Mouse (Mus musculus) stomach, embryonic 16.5 days (tissue): ENCODE results near the gene Cpvl. TPM values are rescaled to one million over a fixed set of nuclear protein-coding genes. Genes with fewer than 3 reads are reported as not detected.

Experiments used
- ATAC-seq: fragments of 200-750 bp; cut with Nextera tagmentation; 2 replicates; pipeline ENCODE4 v1.8.0; 2017; ENCODE audit warnings: moderate number of reproducible peaks, moderate TSS enrichment; ENCODE audit not compliant: insufficient read depth, low FRiP score
- H3K27ac ChIP-seq: fragments of 300-500 bp; sonication (generic); 2 replicates; pipeline ENCODE4 v1.5.1; 2014; ENCODE audit warnings: low read length
- H3K27me3 ChIP-seq: fragments of 300-500 bp; sonication (generic); 2 replicates; pipeline ENCODE4 v1.6.1; 2014; ENCODE audit warnings: low read length, control low read depth, mixed read lengths; ENCODE audit not compliant: control insufficient read depth, insufficient read depth
- H3K36me3 ChIP-seq: fragments of 300-500 bp; sonication (generic); 2 replicates; pipeline ENCODE4 v1.6.1; 2014; ENCODE audit warnings: low read length; ENCODE audit not compliant: control insufficient read depth, insufficient read depth
- H3K4me1 ChIP-seq: fragments of 300-500 bp; sonication (generic); 2 replicates; pipeline ENCODE4 v1.6.1; 2014; ENCODE audit warnings: low read length, control low read depth, mixed read lengths; ENCODE audit not compliant: control insufficient read depth, insufficient read depth
- H3K4me2 ChIP-seq: fragments of 300-500 bp; sonication (generic); 2 replicates; pipeline ENCODE4 v1.6.1; 2014; ENCODE audit warnings: low read depth, low read length, mixed read lengths
- H3K4me3 ChIP-seq: fragments of 300-500 bp; sonication (generic); replicated peaks from 2 replicates; pipeline ENCODE4 v1.5.1; 2014; ENCODE audit warnings: mild to moderate bottlenecking, low read length
- H3K9ac ChIP-seq: fragments of 300-500 bp; sonication (generic); 2 replicates; pipeline ENCODE4 v1.6.1; 2014; ENCODE audit warnings: low read length
- H3K9me3 ChIP-seq: fragments of 300-500 bp; sonication (generic); replicated peaks from 2 replicates; pipeline ENCODE4 v1.6.1; 2016; ENCODE audit warnings: low read length, control low read depth; ENCODE audit not compliant: control insufficient read depth
- WGBS: fragments of 180-500 bp; shearing (Covaris S2); extraction: QIAGEN DNeasy Blood & Tissue Kit; methylation state at CpG from one replicate; pipeline ENCODE4 v1.1.7; 2014; 5-methylcytosine and 5-hydroxymethylcytosine counted together
- polyA plus RNA-seq: library from polyadenylated mRNA; unstranded; fragments of >200 nt; fragmentation: Nextera tagmentation; extraction: Ambion mirVana; gene quantifications from 2 replicates; pipeline ENCODE4 v1.2.1, GENCODE M21; 2015

The Cpvl gene
- polyA plus RNA-seq, 1 experiment from 2014 or later: 0.09 TPM

- H3K4me3 ChIP-seq: no peak overlapping the region
- 48% methylated on average over 6 of the region's 6 CpGs for WGBS
- H3K36me3 ChIP-seq: no peaks in the 10 kb centered on the region
- ATAC-seq: no peak
- H3K27me3 ChIP-seq: no peaks in the 10 kb centered on the region; the same call in 1 of the 2 replicates
- no peaks in the 10 kb centered on the region for H3K4me1 ChIP-seq
- H3K9me3 ChIP-seq: no peaks in the 10 kb centered on the region
- H3K9ac ChIP-seq: no peak overlapping the region
- no peak overlapping the region for H3K4me2 ChIP-seq
- no peak overlapping the region for H3K27ac ChIP-seq
Measured at GRCm38 (mm10) chr6:53912112-53912782, 66.2 kb downstream of the Cpvl start.

GRCm38 (mm10) chr6:53909986-53910385 is 68.5 kb downstream of the Cpvl start:
- no peak for ATAC-seq
- H3K27me3 ChIP-seq: no peaks in the 10 kb centered on the region; the same call in 1 of the 2 replicates
- H3K36me3 ChIP-seq: no peaks in the 10 kb centered on the region
- no peak overlapping the region for H3K4me3 ChIP-seq
- no peak overlapping the region for H3K9ac ChIP-seq
- H3K4me1 ChIP-seq: peaks cover 8% of the 10 kb centered on the region
- H3K9me3 ChIP-seq: no peaks in the 10 kb centered on the region
- H3K4me2 ChIP-seq: no peak overlapping the region
- 39% methylated on average over 3 of the region's 3 CpGs for WGBS
- no peak overlapping the region for H3K27ac ChIP-seq

GRCm38 (mm10) chr6:53909446-53909845 is 69.0 kb downstream of the Cpvl start:
- no peak overlapping the region for H3K4me2 ChIP-seq
- no peaks in the 10 kb centered on the region; the same call in 1 of the 2 replicates for H3K27me3 ChIP-seq
- ATAC-seq: no peak
- no peak overlapping the region for H3K27ac ChIP-seq
- H3K4me3 ChIP-seq: no peak overlapping the region
- no peak overlapping the region for H3K9ac ChIP-seq
- H3K36me3 ChIP-seq: no peaks in the 10 kb centered on the region
- peaks cover 12% of the 10 kb centered on the region for H3K4me1 ChIP-seq
- WGBS: 39% methylated on average over 3 of the region's 5 CpGs
- no peaks in the 10 kb centered on the region for H3K9me3 ChIP-seq

- WGBS: 42% methylated on average over 4 of the region's 4 CpGs
- H3K27ac ChIP-seq: no peak overlapping the region
- H3K4me1 ChIP-seq: peaks cover 15% of the 10 kb centered on the region
Measured at GRCm38 (mm10) chr6:53906871-53907270, 71.6 kb downstream of the Cpvl start.

GRCm38 (mm10) chr6:53906051-53906462 is 72.4 kb downstream of the Cpvl start:
- Histone ChIP-seq H3K4me3 (no peak overlapping the region), H3K9me3 (no peaks in the 10 kb centered on the region), H3K27me3 (no peaks in the 10 kb centered on the region), H3K9ac (no peak overlapping the region), H3K4me2 (no peak overlapping the region), H3K36me3 (no peaks in the 10 kb centered on the region), H3K27ac (peak overlapping the region; percentile 22; the same call in 1 of the 2 replicates), H3K4me1 (peaks cover 15% of the 10 kb centered on the region)
- 26% methylated on average over 1 of the region's 1 CpGs for WGBS
- ATAC-seq: no peak

More at GRCm38 (mm10) chr6:53906871-53907270, 71.6 kb downstream of the Cpvl start:
- no peak for ATAC-seq
- no peak overlapping the region for H3K9ac ChIP-seq
- no peak overlapping the region for H3K4me3 ChIP-seq
- H3K4me2 ChIP-seq: no peak overlapping the region
- no peaks in the 10 kb centered on the region for H3K9me3 ChIP-seq
- no peaks in the 10 kb centered on the region for H3K36me3 ChIP-seq
- no peaks in the 10 kb centered on the region for H3K27me3 ChIP-seq

- Histone ChIP-seq H3K4me2 (no peak overlapping the region), H3K36me3 (no peaks in the 10 kb centered on the region), H3K9me3 (no peaks in the 10 kb centered on the region), H3K4me1 (peaks cover 15% of the 10 kb centered on the region), H3K4me3 (no peak overlapping the region), H3K27ac (no peak overlapping the region), H3K9ac (no peak overlapping the region), H3K27me3 (no peaks in the 10 kb centered on the region)
- WGBS: 44% methylated on average over 4 of the region's 4 CpGs
- no peak for ATAC-seq
Measured at GRCm38 (mm10) chr6:53905576-53905975, 72.9 kb downstream of the Cpvl start.

GRCm38 (mm10) chr6:53904703-53905395 is 73.6 kb downstream of the Cpvl start:
- H3K27ac ChIP-seq: peak overlapping the region; percentile 55
- no peaks in the 10 kb centered on the region for H3K36me3 ChIP-seq
- H3K27me3 ChIP-seq: no peaks in the 10 kb centered on the region
- no peak overlapping the region for H3K4me2 ChIP-seq
- no peak overlapping the region for H3K9ac ChIP-seq
- ATAC-seq: no peak
- WGBS: 72% methylated on average over 4 of the region's 4 CpGs
- no peak overlapping the region for H3K4me3 ChIP-seq
- H3K4me1 ChIP-seq: peaks cover 15% of the 10 kb centered on the region
- no peaks in the 10 kb centered on the region for H3K9me3 ChIP-seq

- Histone ChIP-seq H3K9ac (no peak overlapping the region), H3K27ac (peak overlapping the region; percentile 55), H3K4me3 (no peak overlapping the region), H3K36me3 (no peaks in the 10 kb centered on the region), H3K4me2 (no peak overlapping the region), H3K9me3 (no peaks in the 10 kb centered on the region), H3K4me1 (peaks cover 15% of the 10 kb centered on the region), H3K27me3 (no peaks in the 10 kb centered on the region)
- ATAC-seq: peak; percentile 50; the same call in 1 of the 2 replicates
- 43% methylated on average over 3 of the region's 3 CpGs for WGBS
Measured at GRCm38 (mm10) chr6:53904186-53904585, 74.3 kb downstream of the Cpvl start.

- H3K9me3 ChIP-seq: no peaks in the 10 kb centered on the region
- no peak overlapping the region for H3K4me2 ChIP-seq
- WGBS: 62% methylated on average over 8 of the region's 8 CpGs
- no peaks in the 10 kb centered on the region for H3K36me3 ChIP-seq
- no peak overlapping the region for H3K27ac ChIP-seq
- ATAC-seq: no peak
- H3K4me3 ChIP-seq: no peak overlapping the region
- no peak overlapping the region for H3K9ac ChIP-seq
- no peaks in the 10 kb centered on the region for H3K27me3 ChIP-seq
- H3K4me1 ChIP-seq: peaks cover 15% of the 10 kb centered on the region
Measured at GRCm38 (mm10) chr6:53901741-53902140, 76.7 kb downstream of the Cpvl start.
